Mouse (Mus musculus) myocyte (in vitro differentiated cells): ENCODE measurements around the gene Mrpl18.

Experiments used
- E2F4 ChIP-seq: IDR thresholded peaks from one replicate; pipeline ENCODE4 v1.6.1; 2011; ENCODE audit warnings: mild to moderate bottlenecking, control low read depth, moderate library complexity; ENCODE audit not compliant: insufficient read depth
- MYOD1 ChIP-seq, 3 experiments: IDR thresholded peaks; one replicate each; pipeline ENCODE4 v1.6.1; 2011; ENCODE audit warnings: control low read depth in 2 of 3, low read depth in 2 of 3, mild to moderate bottlenecking in 2 of 3, moderate library complexity in 1 of 3; ENCODE audit not compliant: insufficient read length in 2 of 3, control insufficient read depth in 1 of 3
- MYOG ChIP-seq, 3 experiments: IDR thresholded peaks; one replicate each; pipeline ENCODE4 v1.6.1; 2011; ENCODE audit warnings: control low read depth in 2 of 3, low read depth in 2 of 3, mild to moderate bottlenecking in 2 of 3; ENCODE audit not compliant: insufficient read length in 2 of 3, control insufficient read depth in 1 of 3, insufficient read depth in 1 of 3
- POLR2A ChIP-seq: IDR thresholded peaks from one replicate; pipeline ENCODE4 v1.6.1; 2011; ENCODE audit warnings: low read depth, mild to moderate bottlenecking, control low read depth, moderate library complexity; ENCODE audit not compliant: insufficient read length
- USF1 ChIP-seq: IDR thresholded peaks from one replicate; pipeline ENCODE4 v1.6.1; 2011; ENCODE audit warnings: low read depth, mild to moderate bottlenecking, control low read depth, moderate library complexity

- TF ChIP-seq MYOG (IDR thresholded peaks at IDR 0.05; ENCODE audit: control insufficient read depth in 1 of 3, insufficient read depth in 1 of 3, insufficient read length in 2 of 3, low read depth in 2 of 3), result no peak
- no peak for TF ChIP-seq E2F4
- TF ChIP-seq MYOD1 (IDR thresholded peaks at IDR 0.05; ENCODE audit: control insufficient read depth in 1 of 3, insufficient read length in 2 of 3, low read depth in 2 of 3), result no peak
- no peak for TF ChIP-seq POLR2A
- no peak for TF ChIP-seq USF1
These were observed 28.9 kb downstream of the Mrpl18 start for GRCm38 (mm10) chr17:12887021-12887775.
